Mouse (Mus musculus) lung, adult 10 weeks (tissue): ENCODE measurements around the gene Tmem109. TPM values are rescaled to one million over a fixed set of nuclear protein-coding genes. Genes with fewer than 3 reads are reported as not detected.

Experiments used
- polyA plus RNA-seq: library from polyadenylated mRNA; stranded (reverse); fragments of 350-450 nt; fragmentation: Illumina TruSeq; extraction: RNeasy Lipid Tissue Mini Kit (QIAGEN cat#74804); gene quantifications from one replicate; pipeline ENCODE4 v1.2.3, GENCODE M21; 2014; ENCODE audit warnings: low read depth, low replicate concordance; ENCODE audit not compliant: insufficient read depth

The Tmem109 gene
- 130 TPM for polyA plus RNA-seq

GRCm38 (mm10) chr19:10881426-10882154, at the start of gene Tmem109:
Tmem109 (minus strand) TSS chr19:10882001.

GRCm38 (mm10) chr19:10920532-10920931, 38.7 kb upstream of the Tmem109 start, which contains the start of gene Zp1:
Zp1 (minus strand) TSS chr19:10920632.

GRCm38 (mm10) chr19:10895016-10895528, 13.3 kb upstream of the Tmem109 start, which contains the start of gene Prpf19:
Prpf19 (plus strand) TSS chr19:10895231.

GRCm38 (mm10) chr19:10869886-10870527, 11.8 kb downstream of the Tmem109 start, which contains the start of gene Tmem132a:
Tmem132a (minus strand) TSS chr19:10869940.

GRCm38 (mm10) chr19:10839010-10839892, 42.5 kb downstream of the Tmem109 start, which contains the start of gene Slc15a3:
Slc15a3 (plus strand) TSS chr19:10839727.

DNA sequence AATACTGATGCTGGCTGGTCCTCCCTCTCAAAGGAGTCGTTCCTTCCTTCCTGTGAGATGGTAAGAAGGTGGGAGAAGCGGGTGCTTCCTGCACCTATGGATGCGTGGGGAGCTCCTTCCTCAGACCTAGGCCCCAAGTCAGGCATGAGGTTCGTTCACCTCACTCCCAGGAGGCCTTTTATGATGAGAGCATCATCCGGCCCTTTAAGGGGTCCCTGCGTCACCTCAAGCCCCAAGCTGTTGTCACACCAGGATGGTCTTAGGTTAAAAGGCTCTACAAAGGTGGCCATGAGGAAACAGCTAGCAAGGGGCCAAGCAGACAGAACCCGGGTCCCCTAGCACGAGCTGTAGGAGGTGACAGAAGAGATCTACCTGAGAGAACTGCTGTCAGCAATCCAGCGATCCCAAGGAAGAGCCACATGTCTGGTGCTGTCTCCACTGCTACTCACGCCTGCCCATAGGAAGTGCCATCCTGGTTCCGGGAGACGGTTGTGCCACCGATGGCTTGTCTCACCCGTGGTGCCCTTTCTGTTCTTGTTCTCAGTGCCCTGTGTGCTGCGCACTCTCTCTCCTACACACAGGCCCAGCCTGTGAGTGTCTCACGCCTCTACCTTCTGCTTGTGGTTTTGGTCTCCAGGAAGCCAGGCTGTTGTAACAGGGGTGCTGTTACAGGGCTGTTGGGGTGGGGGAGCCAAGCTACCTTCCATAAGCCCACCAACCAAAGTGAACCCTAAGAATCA, 52.2 kb downstream of the Tmem109 start, which contains the start of gene Cd6:
TSS of gene Cd6 (minus strand) at position 623 of the 740 bp plus-strand sequence.

Other genes starting within 250 kb of the Tmem109 start
- not detected for gene Vwce, start 247.8 kb downstream of the Tmem109 start, polyA plus RNA-seq
- gene Pga5, start 203.9 kb downstream of the Tmem109 start, polyA plus RNA-seq = not detected
- 14.1 TPM for gene Vps37c, start 193.3 kb downstream of the Tmem109 start, polyA plus RNA-seq
- gene Cd5, start 143.0 kb downstream of the Tmem109 start, polyA plus RNA-seq = 2.3 TPM
- gene Cd6, start 51.9 kb downstream of the Tmem109 start, polyA plus RNA-seq = 1.6 TPM
- 9.9 TPM for gene Slc15a3, start 42.3 kb downstream of the Tmem109 start, polyA plus RNA-seq
- 5.2 TPM for gene Tmem132a, start 12.1 kb downstream of the Tmem109 start, polyA plus RNA-seq
- 53.5 TPM for gene Prpf19, start 13.2 kb upstream of the Tmem109 start, polyA plus RNA-seq
- gene Zp1, start 38.6 kb upstream of the Tmem109 start, polyA plus RNA-seq = not detected
- 0.33 TPM for gene Ptgdr2, start 55.2 kb upstream of the Tmem109 start, polyA plus RNA-seq
- gene Ccdc86, start 67.3 kb upstream of the Tmem109 start, polyA plus RNA-seq = 4.2 TPM
- gene Ms4a10, start 92.7 kb upstream of the Tmem109 start, polyA plus RNA-seq = not detected
- 0.55 TPM for gene Ms4a15, start 111.2 kb upstream of the Tmem109 start, polyA plus RNA-seq
- not detected for gene Ms4a18, start 136.0 kb upstream of the Tmem109 start, polyA plus RNA-seq
- gene Ms4a8a, start 199.1 kb upstream of the Tmem109 start, polyA plus RNA-seq = 20.7 TPM
- gene 1700017D01Rik, start 248.9 kb upstream of the Tmem109 start, polyA plus RNA-seq = not detected